Mouse (Mus musculus): ENCODE measurements around the gene Adgra1.

Adgra1 gene

DNA sequence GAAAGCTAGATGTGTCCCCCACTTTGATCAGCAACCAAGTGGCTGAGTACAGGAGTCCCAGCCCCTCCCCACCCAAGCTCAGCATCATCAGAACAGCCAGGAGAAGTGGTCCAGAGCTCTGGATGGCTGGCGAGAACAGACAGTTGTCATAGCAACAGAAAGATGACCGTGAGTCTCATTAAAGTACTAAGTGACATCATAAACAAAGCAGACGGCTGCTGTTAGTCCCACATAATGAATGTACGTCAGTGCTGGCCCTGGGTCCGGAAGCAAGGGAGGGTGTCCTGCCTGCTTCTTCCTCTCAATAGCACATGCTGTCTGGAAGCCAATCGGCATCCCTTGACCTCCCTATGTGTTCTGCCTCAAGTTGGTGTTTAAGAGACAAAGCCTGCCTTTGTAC lies 16.2 kb downstream of the Adgra1 start:
- no peak for DNase-seq (ENCODE audit: low spot score)

DNA sequence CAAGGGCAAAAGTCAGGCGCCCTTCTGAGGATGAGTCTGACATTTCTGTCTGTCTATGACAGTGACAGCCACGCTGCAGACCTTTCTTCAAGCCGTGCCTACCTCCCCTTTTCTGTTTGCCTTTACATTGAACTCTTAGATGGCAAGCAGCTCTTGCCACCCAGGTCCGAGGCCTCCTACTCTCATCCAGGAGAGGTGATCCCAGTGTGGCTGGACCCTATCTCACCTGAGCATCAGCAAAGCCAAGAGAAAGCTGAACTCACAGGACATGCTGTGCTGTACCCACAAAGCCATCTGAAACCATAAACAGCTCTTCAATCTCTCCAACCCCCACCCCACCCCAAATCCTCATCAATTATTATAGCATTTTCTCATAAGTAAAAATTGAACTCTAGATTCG lies 16.7 kb downstream of the Adgra1 start:
- DNase-seq (ENCODE audit: low spot score): no peak

DNA sequence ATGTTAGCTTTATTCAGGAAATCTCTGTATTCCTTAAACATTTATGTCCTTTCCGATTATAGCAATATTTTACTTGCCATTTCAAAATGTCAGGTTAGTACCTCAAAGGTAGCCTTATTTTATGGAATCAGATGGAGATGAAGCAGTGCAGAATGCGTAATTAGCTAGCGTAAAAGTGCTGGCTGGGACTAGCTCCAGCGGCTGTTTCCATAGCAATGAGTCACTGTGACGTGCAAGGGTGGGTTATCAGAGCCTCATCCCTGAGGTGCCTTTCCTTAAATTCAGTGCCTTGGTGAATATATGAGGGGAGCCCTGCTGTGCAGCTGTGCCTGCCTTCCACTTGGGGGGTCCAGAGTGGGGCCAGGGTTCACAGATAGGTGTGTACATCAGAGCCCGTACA lies 17.1 kb downstream of the Adgra1 start:
- DNase-seq (ENCODE audit: low spot score): no peak

DNA sequence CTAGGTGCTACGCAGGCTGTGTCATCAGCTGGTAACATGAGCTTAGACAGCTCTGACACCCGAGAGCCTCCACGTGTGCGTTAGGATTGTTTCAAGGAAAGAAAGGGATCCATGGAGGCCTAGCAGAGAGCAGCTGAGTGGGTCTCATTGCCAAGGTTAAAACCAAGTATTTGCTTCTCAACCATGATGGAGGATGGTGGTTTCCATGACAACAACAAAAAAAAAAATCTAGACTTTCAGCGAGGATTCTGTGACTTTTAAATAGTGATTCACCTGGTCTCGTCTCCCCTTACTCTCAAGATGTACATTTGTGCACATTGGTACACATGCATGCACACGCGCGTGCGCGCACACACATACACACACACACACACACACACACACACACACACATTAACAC lies 21.3 kb downstream of the Adgra1 start:
- DNase-seq (ENCODE audit: low spot score): no peak

DNA sequence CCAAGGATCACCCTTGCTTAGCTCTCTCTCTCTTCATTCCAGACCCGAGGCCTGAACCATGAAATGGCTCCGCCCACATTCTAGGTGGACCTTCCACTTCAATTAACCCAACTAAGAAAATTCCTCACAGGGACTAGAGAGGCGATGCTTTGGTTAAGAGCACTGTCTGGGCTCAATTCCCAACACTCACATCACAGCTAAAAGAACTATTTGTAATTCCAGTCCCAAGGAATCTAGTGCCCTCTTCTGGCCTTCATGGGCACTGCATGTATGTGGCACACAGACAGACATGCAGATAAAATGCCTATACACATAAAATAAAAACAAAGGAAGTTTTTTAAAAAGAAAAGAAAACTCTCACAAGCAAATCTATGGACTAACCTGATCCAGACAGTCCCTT lies 27.4 kb downstream of the Adgra1 start:
- no peak for DNase-seq (ENCODE audit: low spot score)

DNA sequence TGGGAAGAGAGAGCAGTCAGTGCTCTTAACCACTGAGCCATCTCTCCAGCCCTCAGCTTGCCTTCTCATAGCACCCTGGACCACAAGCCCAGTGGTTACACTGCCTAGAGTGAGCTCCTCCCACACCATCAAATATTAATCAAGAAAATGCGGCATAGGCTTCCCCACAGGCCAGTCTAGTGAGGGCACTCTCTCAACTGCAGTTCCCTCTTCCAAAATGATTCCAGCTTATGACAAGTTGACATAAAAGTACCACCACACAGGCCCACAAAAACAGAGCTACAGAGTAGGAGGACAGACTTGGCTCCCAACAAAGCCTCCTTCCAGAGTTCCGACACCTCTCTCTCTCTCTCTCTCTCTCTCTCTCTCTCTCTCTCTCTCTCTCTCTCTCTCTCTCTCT lies 29.1 kb downstream of the Adgra1 start:
- DNase-seq (ENCODE audit: low spot score): no peak

DNA sequence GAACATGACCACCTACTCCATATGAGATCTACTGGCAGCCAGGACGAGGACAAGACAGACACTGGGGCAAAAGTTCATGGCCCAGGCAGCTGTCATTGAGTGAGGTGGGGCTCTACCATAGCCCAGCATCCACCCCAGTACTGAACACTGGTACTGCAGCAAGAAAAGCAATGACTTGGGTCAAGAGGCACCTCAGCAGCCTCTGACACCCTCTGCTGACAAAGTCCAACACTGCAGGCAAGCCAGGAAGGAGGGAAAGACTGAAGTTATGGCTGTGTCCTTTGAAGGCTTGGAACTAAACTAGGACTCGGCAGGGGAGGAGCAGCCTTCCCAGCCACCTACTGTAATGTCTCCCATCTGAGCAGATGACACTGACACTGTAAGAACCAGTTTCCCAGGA lies 30.3 kb downstream of the Adgra1 start:
- no peak for DNase-seq (ENCODE audit: low spot score)

DNA sequence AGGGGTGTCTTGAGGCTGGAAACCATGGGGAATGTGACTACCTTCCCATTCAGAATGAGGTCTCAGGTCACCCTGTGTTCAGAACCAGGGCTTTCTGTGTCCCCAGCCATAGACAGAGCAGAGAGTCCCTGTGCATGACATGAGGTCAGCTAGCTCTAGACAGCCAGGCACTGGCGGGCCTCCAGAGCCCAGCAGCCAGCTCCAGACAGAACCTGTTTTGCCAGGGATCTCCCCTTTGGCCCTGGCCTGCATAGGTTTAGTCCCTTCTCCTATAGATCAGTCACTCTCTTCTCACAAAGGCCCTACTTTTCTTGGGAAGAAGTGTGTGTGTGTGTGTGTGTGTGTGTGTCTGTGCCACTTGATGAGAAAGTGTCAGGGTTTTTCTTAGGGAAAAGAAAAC lies 30.9 kb downstream of the Adgra1 start:
- DNase-seq (ENCODE audit: low spot score): no peak

DNA sequence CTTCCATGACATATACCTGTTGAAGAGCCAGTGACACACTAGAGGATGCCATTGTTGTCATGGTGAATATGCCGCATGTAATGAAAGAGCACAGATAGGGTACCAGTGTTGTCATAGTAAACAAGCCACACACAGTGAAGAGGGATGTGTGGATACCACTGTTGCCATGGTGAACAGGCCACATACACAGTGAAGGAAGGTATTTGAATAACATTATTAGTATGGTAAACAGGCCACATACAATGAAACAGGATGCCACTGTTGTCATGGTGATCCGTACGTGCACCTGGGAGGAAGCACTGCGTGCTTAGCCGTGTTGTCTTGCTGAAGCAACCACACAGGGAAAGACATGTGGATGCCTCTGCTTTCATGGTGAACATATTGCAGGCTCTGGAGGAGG lies 37.0 kb downstream of the Adgra1 start:
- DNase-seq (ENCODE audit: low spot score): no peak

DNA sequence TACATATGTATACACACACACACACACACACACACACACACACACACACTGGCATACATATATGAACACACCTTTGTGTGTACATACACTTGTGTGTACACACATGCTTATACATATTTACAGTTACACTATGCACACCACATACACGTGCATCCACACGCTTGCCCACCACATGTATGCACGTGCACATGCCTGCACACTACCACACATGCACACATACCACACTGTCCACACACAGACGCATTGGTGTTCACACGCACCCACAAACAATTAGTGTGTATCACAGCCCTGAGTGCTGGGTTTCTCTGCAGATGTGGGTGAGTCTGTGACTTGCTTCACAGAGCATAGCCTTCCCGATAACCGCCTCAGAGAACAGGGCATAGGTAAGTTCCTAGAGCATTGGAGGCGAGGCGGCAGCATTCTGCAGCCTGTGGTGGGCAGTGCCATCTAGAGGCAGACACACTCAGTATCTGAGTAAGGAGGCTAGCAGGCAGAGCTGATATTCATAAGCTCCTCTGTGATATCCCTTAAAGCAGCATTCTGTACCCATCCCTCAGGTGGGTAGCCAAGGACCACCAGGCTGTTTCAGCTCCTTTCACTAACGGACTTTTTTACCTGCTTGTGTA lies 43.3 kb downstream of the Adgra1 start:
- no peak for DNase-seq (ENCODE audit: low spot score)

DNA sequence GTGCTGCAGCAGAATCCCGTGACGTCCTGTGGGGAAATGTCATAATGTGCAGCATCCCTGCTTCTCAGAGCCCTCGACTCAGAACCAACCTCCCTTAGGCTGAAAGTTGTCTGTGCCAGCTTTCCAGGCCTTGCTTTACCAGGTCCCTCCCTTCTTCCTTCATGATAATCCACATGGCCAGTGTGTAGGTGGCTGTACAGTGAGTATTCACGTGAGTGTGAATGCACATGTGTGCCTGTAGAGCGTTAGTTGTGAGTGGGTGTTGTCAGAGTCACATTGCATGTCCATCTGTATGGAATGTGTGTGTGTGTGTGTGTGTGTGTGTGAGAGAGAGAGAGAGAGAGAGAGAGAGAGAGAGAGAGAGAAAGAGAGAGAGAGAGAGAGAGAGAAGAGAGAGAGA lies 44.1 kb downstream of the Adgra1 start:
- no peak for DNase-seq (ENCODE audit: low spot score)

DNA sequence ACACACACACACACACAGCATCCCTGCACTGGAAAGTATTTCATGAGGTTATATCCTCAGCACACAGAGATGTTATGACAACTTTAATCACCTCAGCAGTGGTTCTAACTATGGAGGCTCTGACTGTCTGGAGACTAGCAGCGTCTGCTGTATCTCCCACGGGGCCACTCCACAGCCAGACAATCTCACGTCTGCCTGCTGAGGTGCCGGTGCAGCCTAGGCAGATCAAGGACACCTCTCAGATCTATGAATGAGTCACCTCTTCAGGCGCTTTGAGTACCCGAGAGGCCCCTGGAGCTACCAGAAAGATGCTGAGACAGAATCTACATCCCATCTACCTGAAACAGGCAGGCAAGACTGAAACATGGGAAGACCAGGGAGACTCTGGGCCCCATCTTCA lies 44.6 kb downstream of the Adgra1 start:
- DNase-seq (ENCODE audit: low spot score): no peak

DNA sequence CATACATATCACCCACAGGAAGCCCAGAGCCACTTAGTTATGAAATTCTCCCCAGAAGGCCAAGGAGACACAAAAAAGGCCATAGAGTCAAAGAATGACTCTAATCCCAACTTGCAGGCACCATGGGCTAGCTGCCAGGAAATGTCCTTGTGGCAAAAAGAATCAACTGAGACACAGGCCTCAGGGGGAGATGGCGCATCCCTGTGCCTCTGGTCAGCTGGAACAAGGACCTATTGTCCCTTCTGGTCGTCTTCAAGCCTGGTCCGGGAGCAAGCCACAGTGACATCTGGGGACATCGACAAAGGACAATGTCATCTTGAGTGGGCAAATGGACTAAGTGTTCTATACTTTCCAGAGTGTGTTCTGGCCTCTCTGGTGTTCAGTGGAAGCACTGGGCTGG lies 49.6 kb downstream of the Adgra1 start:
- DNase-seq (ENCODE audit: low spot score): no peak

DNA sequence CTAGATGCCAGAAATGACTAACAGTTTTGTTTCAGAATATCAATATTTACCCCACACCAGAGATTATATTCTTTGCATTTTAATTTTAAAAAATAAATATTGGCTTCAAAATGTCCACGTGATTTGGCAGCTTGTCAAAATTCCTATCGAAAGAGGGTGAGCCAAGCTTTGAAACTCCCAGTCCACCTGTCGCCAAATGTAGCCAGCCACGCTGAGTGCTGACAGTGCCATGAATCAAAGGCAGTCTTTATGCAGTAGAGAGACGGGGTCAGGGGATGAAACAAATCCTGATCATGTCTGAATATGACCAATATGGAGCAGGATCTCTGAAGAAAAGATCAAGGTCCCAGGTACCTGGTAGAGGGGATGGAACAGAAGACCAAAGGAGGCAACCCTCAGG lies 57.8 kb downstream of the Adgra1 start:
- no peak for DNase-seq (ENCODE audit: low spot score)

DNA sequence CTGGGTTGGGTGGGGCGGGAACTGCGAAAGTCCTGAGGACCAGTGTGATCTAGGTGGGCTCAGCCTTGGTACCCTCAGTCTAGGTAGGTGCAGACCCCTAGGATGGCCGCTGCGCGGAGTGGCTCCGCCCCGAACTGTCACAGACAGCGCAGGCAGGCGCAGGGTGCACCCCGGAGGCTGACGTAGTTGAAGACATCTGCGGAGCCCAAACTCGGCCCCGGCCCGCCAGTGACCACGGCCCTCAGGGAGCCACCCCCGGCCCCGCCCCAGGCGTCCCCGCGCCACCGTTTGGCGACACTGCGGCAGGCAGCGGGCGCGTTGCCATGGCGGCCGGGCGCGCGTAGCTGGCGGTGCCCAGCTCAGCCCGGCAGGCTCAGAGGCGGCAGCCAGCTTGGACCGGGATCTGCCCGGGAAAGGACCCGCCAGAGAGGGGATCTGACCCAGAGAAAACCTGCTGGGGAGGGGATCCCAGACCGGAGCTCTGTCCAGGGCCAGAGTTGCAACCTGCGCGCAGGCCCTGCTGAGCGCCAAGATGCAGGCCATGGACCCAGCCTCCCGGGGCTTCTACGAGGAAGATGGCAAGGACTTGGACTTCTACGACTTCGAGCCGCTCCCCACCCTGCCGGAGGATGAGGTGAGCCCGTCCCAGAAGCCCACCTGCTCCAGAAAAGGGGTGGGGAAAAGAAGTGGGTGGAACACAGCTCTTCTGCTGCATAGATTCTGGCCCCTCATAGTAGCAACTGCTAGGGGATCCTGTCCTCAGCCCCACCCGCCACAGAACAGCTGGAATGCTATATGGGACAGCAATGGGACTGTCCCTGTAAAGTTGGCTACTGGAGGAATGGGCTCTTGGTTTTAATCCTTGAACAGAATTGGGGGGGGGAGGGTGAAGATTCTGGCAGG lies 60.9 kb downstream of the Adgra1 start, which contains the start of gene Kndc1:
TSS of gene Kndc1 (plus strand) at position 42 of the 903 bp plus-strand sequence.
- no peak for DNase-seq (ENCODE audit: low spot score)

DNA sequence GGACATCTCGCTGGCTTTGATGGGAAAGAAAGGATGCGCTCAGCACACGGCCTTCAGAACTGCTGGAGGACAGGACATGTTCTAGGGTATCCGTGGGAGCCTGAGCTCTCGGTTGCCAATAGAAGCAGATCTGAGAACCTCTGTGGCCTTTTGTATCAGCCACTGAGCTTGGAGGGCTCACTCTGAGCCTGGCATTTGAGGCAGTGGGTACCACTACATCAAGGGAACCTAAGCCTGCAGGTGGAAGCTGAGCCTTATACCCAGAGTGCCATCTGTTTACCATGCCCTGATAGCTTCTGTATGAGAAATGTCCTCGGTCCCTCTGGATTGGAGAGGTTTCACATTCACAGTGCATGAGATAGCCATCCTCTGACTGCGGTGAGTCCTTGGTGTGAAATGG lies 62.3 kb downstream of the Adgra1 start:
- DNase-seq (ENCODE audit: low spot score): no peak

DNA sequence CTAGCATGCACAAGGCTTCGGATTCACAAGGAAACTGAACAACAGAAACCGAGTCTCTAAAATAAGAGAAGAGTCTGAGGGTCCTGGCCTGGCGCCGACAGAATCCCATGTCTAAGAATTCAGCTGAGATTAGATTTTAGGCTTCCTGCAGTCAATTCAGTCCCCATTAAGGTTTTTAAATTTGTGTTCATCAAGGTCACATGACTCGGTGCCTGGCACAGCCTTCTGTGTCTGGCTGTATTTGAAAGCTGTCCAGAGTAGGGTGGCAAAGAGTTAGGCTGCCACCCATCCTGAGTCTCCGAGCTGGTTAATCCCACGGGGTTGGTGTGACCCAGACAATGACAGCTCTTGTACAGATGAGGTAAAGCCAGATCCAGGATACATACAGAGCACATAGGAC lies 62.8 kb downstream of the Adgra1 start:
- no peak for DNase-seq (ENCODE audit: low spot score)

DNA sequence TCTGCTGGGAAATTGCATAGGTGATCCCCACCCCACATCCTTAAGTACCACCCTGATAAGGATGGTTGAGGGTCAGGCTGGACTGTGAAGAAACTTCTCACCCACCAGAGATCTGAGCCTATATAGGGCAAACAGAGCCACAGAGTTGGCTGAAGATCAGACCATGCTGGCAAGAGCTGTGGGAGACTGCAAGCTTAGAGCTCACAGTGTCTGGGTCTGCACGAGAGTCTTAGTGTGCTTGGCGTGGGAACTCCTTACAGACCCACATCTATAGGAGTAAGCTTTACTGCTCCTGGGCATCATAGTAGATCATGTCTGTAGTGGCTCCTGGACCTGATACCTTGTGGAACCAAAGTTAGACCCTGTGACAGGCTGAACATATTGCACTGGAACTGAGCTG lies 64.6 kb downstream of the Adgra1 start:
- no peak for DNase-seq (ENCODE audit: low spot score)

DNA sequence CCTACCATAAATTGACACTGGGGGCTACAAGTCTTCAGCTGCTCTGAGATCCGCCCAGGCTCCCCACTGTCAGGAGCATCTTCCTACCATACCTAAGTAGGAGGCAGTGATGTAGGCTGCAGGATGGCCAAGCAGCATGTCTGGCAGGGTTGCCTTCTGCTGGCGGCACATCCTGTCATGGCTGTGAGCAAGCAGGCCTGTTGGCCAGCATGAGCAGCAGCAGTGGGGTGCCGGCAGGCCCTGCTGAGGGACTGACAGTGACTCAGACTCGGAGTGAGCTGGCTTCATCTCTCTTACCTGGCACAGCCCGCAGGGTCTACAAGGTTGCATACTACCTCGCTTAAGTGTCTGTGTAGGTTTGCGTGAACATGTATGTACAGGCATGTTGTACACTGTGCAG lies 65.5 kb downstream of the Adgra1 start:
- no peak for DNase-seq (ENCODE audit: low spot score)

DNA sequence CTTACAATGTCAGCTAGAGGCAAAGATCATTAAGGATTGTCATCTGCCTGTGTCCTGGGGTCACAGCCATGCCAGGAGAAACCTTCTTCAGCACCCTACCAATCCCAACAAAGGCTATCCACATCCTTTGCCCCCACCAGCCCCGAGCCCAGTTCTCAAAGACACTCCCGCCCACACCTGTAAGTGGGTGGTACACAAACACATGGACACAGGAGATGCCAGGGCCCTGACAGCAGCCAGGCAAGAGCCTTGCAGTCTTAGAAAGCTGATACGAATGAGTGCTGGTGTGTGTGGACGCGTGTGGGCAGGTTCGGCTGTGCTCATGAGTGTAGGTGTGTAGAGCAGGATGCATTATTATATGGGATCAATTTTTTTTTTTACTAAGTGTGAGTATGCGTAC lies 66.5 kb downstream of the Adgra1 start:
- DNase-seq (ENCODE audit: low spot score): no peak

DNA sequence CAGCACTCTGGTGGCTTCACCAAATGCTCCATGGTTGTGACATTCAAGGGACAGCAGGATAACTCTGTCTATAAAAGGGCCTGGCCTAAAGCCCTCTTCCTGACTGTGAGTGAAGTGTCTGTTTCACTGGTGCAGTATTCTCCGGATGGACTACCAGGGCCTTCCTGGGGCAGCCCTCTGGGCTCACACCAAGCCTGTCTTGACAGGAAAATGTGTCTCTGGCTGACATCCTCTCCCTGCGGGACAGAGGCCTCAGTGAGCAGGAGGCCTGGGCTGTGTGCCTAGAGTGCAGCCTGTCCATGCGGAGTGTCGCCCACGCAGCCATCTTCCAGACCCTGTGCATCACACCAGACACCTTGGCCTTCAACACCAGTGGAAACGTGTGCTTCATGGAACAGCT lies 66.9 kb downstream of the Adgra1 start:
- no peak for DNase-seq (ENCODE audit: low spot score)

DNA sequence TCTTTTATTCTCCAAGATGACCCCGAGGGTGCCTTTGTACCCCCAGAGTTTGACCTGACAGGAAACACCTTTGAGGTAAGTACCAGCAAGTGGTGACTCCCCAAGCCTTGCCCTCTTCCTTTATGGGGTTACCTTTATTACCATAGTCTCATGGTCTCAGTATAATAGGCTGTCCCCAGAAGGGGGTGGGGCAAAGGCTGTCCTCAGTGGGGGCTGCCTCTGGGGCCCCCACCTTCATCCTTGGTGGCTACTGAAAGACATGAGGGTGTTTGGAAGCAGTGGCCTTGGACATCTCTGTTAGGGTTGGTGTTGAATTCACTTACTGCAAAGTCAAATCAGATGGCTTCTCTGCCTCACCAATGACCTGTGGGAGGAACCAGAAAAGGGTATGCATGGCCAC lies 68.0 kb downstream of the Adgra1 start:
- DNase-seq (ENCODE audit: low spot score): no peak

DNA sequence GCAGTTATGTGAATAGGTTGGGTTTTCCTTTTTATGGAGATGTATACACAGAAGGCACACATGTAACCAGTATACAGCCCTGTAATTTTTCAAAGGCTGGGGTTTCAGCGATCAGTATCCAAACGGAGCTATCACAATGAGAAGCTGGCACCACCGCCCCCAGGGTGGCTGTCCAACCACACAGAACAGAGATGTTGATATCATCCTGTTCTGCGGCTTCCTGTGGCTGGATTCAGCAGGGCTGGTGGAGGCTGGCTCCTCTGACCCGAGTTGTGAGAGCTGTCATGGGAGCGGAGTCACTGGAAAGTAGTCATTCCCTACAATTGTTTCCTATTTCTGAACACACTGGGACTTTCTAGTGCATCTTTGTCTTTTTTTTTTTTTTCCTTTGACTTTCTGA lies 71.3 kb downstream of the Adgra1 start:
- DNase-seq (ENCODE audit: low spot score): no peak

DNA sequence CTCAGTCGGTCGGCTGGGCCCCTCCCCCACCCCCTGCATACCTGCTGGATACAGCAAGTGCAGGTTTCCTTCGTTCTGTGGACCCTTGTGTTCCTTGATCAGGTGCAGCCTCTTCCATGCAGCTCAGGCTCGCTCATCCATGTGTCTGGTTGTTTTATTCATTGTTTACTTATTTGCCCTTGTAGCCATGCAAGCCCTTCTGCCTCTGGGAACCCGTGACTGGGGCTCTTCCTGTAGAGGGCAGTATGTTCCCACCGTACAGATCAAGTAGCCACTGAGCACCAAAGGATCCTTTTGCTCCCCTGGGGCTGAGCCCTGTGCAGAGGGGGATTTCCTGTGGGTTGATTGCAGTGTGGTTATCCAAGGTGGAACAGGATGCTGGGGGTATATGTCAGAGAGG lies 71.7 kb downstream of the Adgra1 start:
- no peak for DNase-seq (ENCODE audit: low spot score)

All from urinary bladder, postnatal 10 days (tissue).